Mouse (Mus musculus) MN1 (cell line): ENCODE measurements at regions not wholly inside any gene's neighbourhood (a gene's known extent, or its start where the extent isn't known, plus 50 kb on each side); places are given as distances from the start of the nearest gene placed in this dataset.

ENCODE experiments used
- DNase-seq: peaks from one replicate; pipeline ENCODE4 v3.0.0-alpha.2; 2016; ENCODE audit warnings: low spot score

GRCm38 (mm10) chr12:25782972-25783717, 631.9 kb downstream of the Rnf144a start:
- DNase-seq, result no peak

GRCm38 (mm10) chr12:25771856-25772255, 643.2 kb downstream of the Rnf144a start:
- DNase-seq, result no peak

GRCm38 (mm10) chr12:25768644-25769043, 646.4 kb downstream of the Rnf144a start:
- DNase-seq, result no peak

GRCm38 (mm10) chr12:25763061-25763460, 652.0 kb downstream of the Rnf144a start:
- no peak for DNase-seq

GRCm38 (mm10) chr12:25757014-25757413, 658.0 kb downstream of the Rnf144a start:
- no peak for DNase-seq

- no peak for DNase-seq
Observed at GRCm38 (mm10) chr12:25733801-25734200, 636.9 kb upstream of the Id2 start.

GRCm38 (mm10) chr12:25725774-25726173, 628.8 kb upstream of the Id2 start:
- no peak for DNase-seq

- DNase-seq, result no peak
Observed at GRCm38 (mm10) chr12:25711186-25711585, 614.2 kb upstream of the Id2 start.

- no peak for DNase-seq
Observed at GRCm38 (mm10) chr12:25703023-25703400, 606.1 kb upstream of the Id2 start.

GRCm38 (mm10) chr12:25702176-25703022, 605.5 kb upstream of the Id2 start:
- DNase-seq, result no peak

- DNase-seq, result no peak
Observed at GRCm38 (mm10) chr12:25687063-25687462, 590.1 kb upstream of the Id2 start.

- no peak for DNase-seq
Observed at GRCm38 (mm10) chr12:25676631-25677030, 579.7 kb upstream of the Id2 start.

GRCm38 (mm10) chr12:25668336-25668735, 571.4 kb upstream of the Id2 start:
- DNase-seq, result no peak

GRCm38 (mm10) chr12:25654456-25654855, 557.5 kb upstream of the Id2 start:
- DNase-seq, result no peak

GRCm38 (mm10) chr12:25650237-25650636, 553.3 kb upstream of the Id2 start:
- no peak for DNase-seq

- no peak for DNase-seq
Observed at GRCm38 (mm10) chr12:25628081-25628480, 531.1 kb upstream of the Id2 start.

- DNase-seq, result no peak
Observed at GRCm38 (mm10) chr12:25625858-25626257, 528.9 kb upstream of the Id2 start.

- no peak for DNase-seq
Observed at GRCm38 (mm10) chr12:25623449-25623848, 526.5 kb upstream of the Id2 start.

GRCm38 (mm10) chr12:25621142-25621541, 524.2 kb upstream of the Id2 start:
- DNase-seq, result no peak

- no peak for DNase-seq
Observed at GRCm38 (mm10) chr12:25617521-25617920, 520.6 kb upstream of the Id2 start.

GRCm38 (mm10) chr12:25615377-25615776, 518.4 kb upstream of the Id2 start:
- DNase-seq, result no peak

GRCm38 (mm10) chr12:25613473-25613872, 516.5 kb upstream of the Id2 start:
- DNase-seq, result no peak

GRCm38 (mm10) chr12:25609045-25609444, 512.1 kb upstream of the Id2 start:
- DNase-seq, result no peak
